In genomic region chr14:74731221-74732078, GRCm38 (mm10) we compare ENCODE assay signal across 8 mouse cellular contexts. TPM values are rescaled to one million over a fixed set of nuclear protein-coding genes. Genes with fewer than 3 reads are reported as not detected.
DNase-seq lines count a peak whose midpoint lies in the region; ATAC-seq and TF ChIP-seq lines count a peak whose summit lies in the region.

No protein-coding gene starts in this region.

- no peak for DNase-seq in liver, postnatal 0 days
- no peak for DNase-seq in adrenal gland, postnatal 25 days
- DNase-seq in left cerebral cortex, postnatal 36 days (ENCODE audit: low spot score in 2 of 2) = no peak
- DNase-seq in left cerebral cortex, adult 18-20 months (ENCODE audit: low spot score in 2 of 2) = no peak

- no peak overlapping the region for H3K27ac ChIP-seq in bone marrow, adult 2 months (ENCODE audit: control insufficient read depth, insufficient read depth, low read depth, low read length, poor library complexity)
- H3K27ac ChIP-seq in intestine, embryonic 15.5 days = peak overlapping the region; percentile 89
- H3K27ac ChIP-seq in liver, postnatal 0 days (ENCODE audit: low read depth) = peak overlapping the region; percentile 86

- H3K4me3 ChIP-seq in erythroblast, embryonic 14.5 days (replicated peaks) = peak overlapping the region; percentile 70
- H3K4me3 ChIP-seq in bone marrow, adult 2 months (replicated peaks; ENCODE audit: control insufficient read depth, low read depth, low read length) = peak overlapping the region; percentile 48
- peak overlapping the region; percentile 81 for H3K4me3 ChIP-seq in intestine, embryonic 15.5 days (replicated peaks)
- H3K4me3 ChIP-seq in liver, postnatal 0 days (ENCODE audit: low read depth, low read length) = peak overlapping the region; percentile 78

- no peaks in the 10 kb centered on the region for H3K9me3 ChIP-seq in erythroblast, embryonic 14.5 days (ENCODE audit: control insufficient read depth, low read length)
- H3K9me3 ChIP-seq in intestine, embryonic 15.5 days = no peaks in the 10 kb centered on the region
- no peaks in the 10 kb centered on the region for H3K9me3 ChIP-seq in liver, postnatal 0 days (ENCODE audit: low read length)

- no peak for TF ChIP-seq EP300 in liver, postnatal 0 days (IDR thresholded peaks at IDR 0.05; ENCODE audit: low read depth)

- no peak; the same call in 1 of the 2 replicates for ATAC-seq in erythroblast, adult 5-6 weeks (replicated peaks; ENCODE audit: low FRiP score, poor library complexity, severe bottlenecking)
- ATAC-seq in intestine, embryonic 15.5 days = peak; percentile 46
- ATAC-seq in liver, postnatal 0 days = peak; percentile 28

- TF ChIP-seq CTCF in bone marrow, adult 2 months (IDR thresholded peaks at IDR 0.05; ENCODE audit: control insufficient read depth, insufficient read depth, low read length) = no peak
- TF ChIP-seq CTCF in liver, postnatal 0 days (IDR thresholded peaks at IDR 0.05; ENCODE audit: low read depth) = no peak

- H3K4me1 ChIP-seq in erythroblast, embryonic 14.5 days (ENCODE audit: control insufficient read depth) = peaks cover 25% of the 10 kb centered on the region
- no peaks in the 10 kb centered on the region for H3K4me1 ChIP-seq in bone marrow, adult 2 months (ENCODE audit: control insufficient read depth, insufficient read depth, low read length)
- peaks cover 4% of the 10 kb centered on the region for H3K4me1 ChIP-seq in intestine, embryonic 15.5 days (replicated peaks)
- peaks cover 11% of the 10 kb centered on the region for H3K4me1 ChIP-seq in liver, postnatal 0 days (ENCODE audit: insufficient read depth)

- H3K4me2 ChIP-seq in intestine, embryonic 15.5 days (replicated peaks) = peak overlapping the region; percentile 66
- peak overlapping the region; percentile 79 for H3K4me2 ChIP-seq in liver, postnatal 0 days (ENCODE audit: low read depth, low read length)

- peak overlapping the region; percentile 34; the same call in 1 of the 2 replicates for H3K9ac ChIP-seq in intestine, embryonic 15.5 days
- peak overlapping the region; percentile 52 for H3K9ac ChIP-seq in liver, postnatal 0 days (replicated peaks)

- H3K27me3 ChIP-seq in erythroblast, embryonic 14.5 days (ENCODE audit: control insufficient read depth) = no peaks in the 10 kb centered on the region
- H3K27me3 ChIP-seq in intestine, embryonic 15.5 days (replicated peaks) = no peaks in the 10 kb centered on the region
- no peaks in the 10 kb centered on the region for H3K27me3 ChIP-seq in liver, postnatal 0 days (ENCODE audit: insufficient read depth, low read length)

- WGBS in bone marrow, adult 2 months = 33% methylated on average over 9 of the region's 9 CpGs
- WGBS in intestine, embryonic 15.5 days = 22% methylated on average over 9 of the region's 9 CpGs
- WGBS in liver, postnatal 0 days (ENCODE audit: insufficient replicate concordance) = 25% methylated on average over 9 of the region's 9 CpGs

- intact Hi-C loops in left cerebral cortex, postnatal 36 days (cut with DNase I) = no loop called here

- TF ChIP-seq POLR2A in bone marrow, adult 2 months (IDR thresholded peaks at IDR 0.05; ENCODE audit: borderline replicate concordance, control insufficient read depth, low read depth, low read length) = no peak

- H3K36me3 ChIP-seq in erythroblast, embryonic 14.5 days (ENCODE audit: control insufficient read depth) = peaks cover 22% of the 10 kb centered on the region
- H3K36me3 ChIP-seq in intestine, embryonic 15.5 days = peaks cover 5% of the 10 kb centered on the region; the same call in 1 of the 2 replicates
- H3K36me3 ChIP-seq in liver, postnatal 0 days (replicated peaks; ENCODE audit: insufficient read depth, low read length) = peaks cover 5% of the 10 kb centered on the region

RNA-seq across cellular contexts. Expression of gene Esd, which starts 0.6 kb away (rescaled TPM):
- polyA plus RNA-seq in erythroblast, embryonic 14.5 days (2012) = 2.2 and 3.4 TPM in 2 replicates
- 56.4 and 74.9 TPM in 2 replicates for total RNA-seq in erythroblast, adult 5-6 weeks (2015; ENCODE audit: low replicate concordance)
- total RNA-seq in erythroblast, adult 5-6 weeks (2017; ENCODE audit: low replicate concordance) = 50.2 and 57.3 TPM in 2 replicates
- polyA plus RNA-seq in bone marrow, adult 2 months (2011; ENCODE audit: insufficient read depth, insufficient read length, low replicate concordance, missing spikeins) = 91.4 and 136 TPM in 2 replicates
- 344 and 409 TPM in 2 replicates for polyA plus RNA-seq in intestine, embryonic 15.5 days (2015; fragmentation: Nextera tagmentation; extraction: Ambion mirVana)
- polyA plus RNA-seq in liver, postnatal 0 days (2015; fragmentation: Nextera tagmentation; extraction: Ambion mirVana) = 270 and 275 TPM in 2 replicates
- total RNA-seq in adrenal gland, postnatal 25 days (2021) = 328 and 404 TPM in 2 replicates
- total RNA-seq in left cerebral cortex, postnatal 36 days (2021) = 10 to 100 TPM; 79.2 to 96.8 TPM
- total RNA-seq in left cerebral cortex, adult 18-20 months (2021) = 10 to 100 TPM; 85.5 to 88.9 TPM
